Mouse (Mus musculus) bone marrow, adult 2 months (tissue): ENCODE results near the gene Mef2c.

Experiments used
- CTCF ChIP-seq: fragments of 200-500 bp; IDR thresholded peaks from 2 replicates; pipeline ENCODE4 v1.5.1; 2011; ENCODE audit warnings: low read length, control low read depth; ENCODE audit not compliant: control insufficient read depth, insufficient read depth
- POLR2A ChIP-seq: fragments of 200-500 bp; IDR thresholded peaks from 2 replicates; pipeline ENCODE4 v1.6.1; 2011; ENCODE audit warnings: low read depth, mild to moderate bottlenecking, control low read depth, low read length, borderline replicate concordance; ENCODE audit not compliant: control insufficient read depth

DNA sequence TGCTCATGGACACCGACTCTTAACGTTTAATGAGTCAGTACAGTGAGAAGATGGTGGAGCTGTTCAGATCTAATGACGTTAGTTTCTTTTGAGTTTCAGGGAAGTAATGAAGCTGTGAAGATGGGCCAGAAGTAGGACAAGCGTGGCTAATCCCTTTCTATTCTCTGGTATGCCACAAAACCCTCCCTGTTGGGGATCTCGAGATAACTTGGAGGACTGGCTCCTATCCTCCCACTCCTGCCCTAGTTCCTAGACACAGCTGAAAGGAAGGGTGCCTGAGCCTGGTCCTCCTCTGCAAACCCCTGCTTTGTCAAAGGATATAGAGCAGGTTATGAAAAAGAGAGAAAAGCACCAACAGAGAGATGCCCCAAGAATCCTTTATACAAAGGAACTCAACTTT is 38.8 kb downstream of the Mef2c start:
- no peak for TF ChIP-seq CTCF
- no peak for TF ChIP-seq POLR2A
